Comparison of ENCODE assay signal across 13 mouse cellular contexts in genomic region chr4:134984555-134984954, GRCm38 (mm10). TPM values are rescaled to one million over a fixed set of nuclear protein-coding genes. Genes with fewer than 3 reads are reported as not detected.
A peak's percentile ranks its signal among the peaks of the same experiment; 100 is the strongest.
DNase-seq lines count a peak whose midpoint lies in the region; ATAC-seq lines count a peak whose summit lies in the region.
"Had no signal": no experiment of that assay in that cellular context is flagged by ENCODE, and none has a peak within 500 bp of the region (broad histone marks: within the 10 kb centered on the region; RNA-seq: fewer than 3 reads in every experiment).

No protein-coding gene starts in this region.

- no peaks in the 10 kb centered on the region for H3K27me3 ChIP-seq in kidney, embryonic 16.5 days (ENCODE audit: insufficient read depth, low read length)
- H3K27me3 ChIP-seq in liver, embryonic 12.5 days (replicated peaks): peaks cover 15% of the 10 kb centered on the region
- H3K27me3 ChIP-seq in hindbrain, embryonic 10.5 days (ENCODE audit: insufficient read depth, poor library complexity, severe bottlenecking): no peaks in the 10 kb centered on the region; the same call in 1 of the 2 replicates
- H3K27me3 ChIP-seq: forebrain, embryonic 13.5 days; heart, embryonic 15.5 days; neural tube, embryonic 12.5 days; stomach, embryonic 15.5 days had no signal

- H3K9me3 ChIP-seq in kidney, embryonic 16.5 days (ENCODE audit: low read length): no peaks in the 10 kb centered on the region
- H3K9me3 ChIP-seq in liver, embryonic 12.5 days (replicated peaks): 0 out of 2 replicates have a peak, but pooled peaks cover 3% of the 10 kb centered on the region
- H3K9me3 ChIP-seq in hindbrain, embryonic 10.5 days: no peaks in the 10 kb centered on the region
- H3K9me3 ChIP-seq: forebrain, embryonic 13.5 days; heart, embryonic 15.5 days; neural tube, embryonic 12.5 days; stomach, embryonic 15.5 days had no signal

- no peak overlapping the region for H3K9ac ChIP-seq in kidney, embryonic 16.5 days (replicated peaks; ENCODE audit: low read length)
- H3K9ac ChIP-seq in liver, embryonic 12.5 days: no peak overlapping the region
- H3K9ac ChIP-seq: forebrain, embryonic 13.5 days; heart, embryonic 15.5 days; neural tube, embryonic 12.5 days; stomach, embryonic 15.5 days had no signal

- no peak overlapping the region for H3K27ac ChIP-seq in kidney, embryonic 16.5 days (ENCODE audit: low read length)
- peak overlapping the region; percentile 96 for H3K27ac ChIP-seq in liver, embryonic 12.5 days
- H3K27ac ChIP-seq in hindbrain, embryonic 10.5 days: no peak overlapping the region
- H3K27ac ChIP-seq: forebrain, embryonic 13.5 days; heart, embryonic 15.5 days; neural tube, embryonic 12.5 days; stomach, embryonic 15.5 days had no signal

- ATAC-seq in kidney, embryonic 16.5 days (ENCODE audit: low FRiP score, low TSS enrichment): no peak
- ATAC-seq in liver, embryonic 12.5 days: no peak
- no peak for ATAC-seq in erythroid progenitor cell, adult 5-6 weeks (replicated peaks; ENCODE audit: low FRiP score, poor library complexity, severe bottlenecking)
- ATAC-seq: forebrain, embryonic 13.5 days had no signal

- no peak overlapping the region for H3K4me3 ChIP-seq in kidney, embryonic 16.5 days (ENCODE audit: low read length)
- no peak overlapping the region for H3K4me3 ChIP-seq in liver, embryonic 12.5 days
- no peak overlapping the region for H3K4me3 ChIP-seq in hindbrain, embryonic 10.5 days
- H3K4me3 ChIP-seq: forebrain, embryonic 13.5 days; heart, embryonic 15.5 days; neural tube, embryonic 12.5 days; stomach, embryonic 15.5 days had no signal

- DNase-seq in kidney, adult 9 months: peak; percentile 13
- peak; percentile 12 for DNase-seq in urinary bladder, postnatal 14 days (ENCODE audit: low spot score)
- DNase-seq in urinary bladder, postnatal 10 days (ENCODE audit: low spot score): no peak
- no peak for DNase-seq in adrenal gland, postnatal 14 days
- DNase-seq in hindbrain, embryonic 10.5 days (ENCODE audit: low spot score): no peak
- DNase-seq: adrenal gland, adult 2 months had no signal

- no peak overlapping the region for H3K4me2 ChIP-seq in kidney, embryonic 16.5 days (replicated peaks; ENCODE audit: low read depth, low read length)
- no peak overlapping the region for H3K4me2 ChIP-seq in liver, embryonic 12.5 days
- H3K4me2 ChIP-seq: forebrain, embryonic 13.5 days; heart, embryonic 15.5 days; neural tube, embryonic 12.5 days; stomach, embryonic 15.5 days had no signal

- 78% methylated on average over 3 of the region's 3 CpGs for WGBS in kidney, embryonic 16.5 days
- WGBS in liver, embryonic 12.5 days (ENCODE audit: insufficient replicate concordance): 57% methylated on average over 3 of the region's 3 CpGs
- 67% methylated on average over 3 of the region's 3 CpGs for WGBS in hindbrain, embryonic 10.5 days

- H3K4me1 ChIP-seq in kidney, embryonic 16.5 days (ENCODE audit: insufficient read depth, low read length): no peaks in the 10 kb centered on the region
- peaks cover 49% of the 10 kb centered on the region for H3K4me1 ChIP-seq in liver, embryonic 12.5 days
- H3K4me1 ChIP-seq in hindbrain, embryonic 10.5 days (replicated peaks): peaks cover 29% of the 10 kb centered on the region
- H3K4me1 ChIP-seq: stomach, embryonic 15.5 days had no signal

- no peaks in the 10 kb centered on the region for H3K36me3 ChIP-seq in kidney, embryonic 16.5 days (ENCODE audit: insufficient read depth, low read length)
- H3K36me3 ChIP-seq in liver, embryonic 12.5 days: no peaks in the 10 kb centered on the region
- no peaks in the 10 kb centered on the region for H3K36me3 ChIP-seq in hindbrain, embryonic 10.5 days
- H3K36me3 ChIP-seq: heart, embryonic 15.5 days; neural tube, embryonic 12.5 days; stomach, embryonic 15.5 days had no signal

RNA-seq across cellular contexts. Expression of gene Syf2, which starts 53.9 kb away (rescaled TPM):
- 82.6 and 90.6 TPM in 2 replicates for polyA plus RNA-seq in kidney, embryonic 16.5 days (2015; fragmentation: Nextera tagmentation; extraction: Ambion mirVana)
- 70.8 and 72.8 TPM in 2 replicates for polyA plus RNA-seq in liver, embryonic 12.5 days (2016; fragmentation: Nextera tagmentation; extraction: Ambion mirVana)
- total RNA-seq in adrenal gland, postnatal 14 days (2021): 81.4 and 90.5 TPM in 2 replicates
- total RNA-seq in erythroid progenitor cell, adult 5-6 weeks (2015; ENCODE audit: low replicate concordance): 66.7 and 95.9 TPM in 2 replicates
- total RNA-seq in erythroid progenitor cell, adult 5-6 weeks (2017; ENCODE audit: low replicate concordance): 180 and 263 TPM in 2 replicates
- polyA plus RNA-seq in hindbrain, embryonic 10.5 days (2016; fragmentation: Nextera tagmentation; extraction: Ambion mirVana): 67.6 and 75.2 TPM in 2 replicates

Comparison
In these comparisons a context has a peak if more than half of its experiments do, and no peak if none do; other contexts are left out.
1. DNase-seq: peak in kidney, adult 9 months (single experiment) and urinary bladder, postnatal 14 days (single experiment); none in urinary bladder, postnatal 10 days (single experiment), adrenal gland, postnatal 14 days (single experiment) and hindbrain, embryonic 10.5 days (single experiment).